Mouse (Mus musculus): ENCODE measurements at regions not wholly inside any gene's neighbourhood (a gene's known extent, or its start where the extent isn't known, plus 50 kb on each side); places are given as distances from the start of the nearest gene placed in this dataset.

DNA sequence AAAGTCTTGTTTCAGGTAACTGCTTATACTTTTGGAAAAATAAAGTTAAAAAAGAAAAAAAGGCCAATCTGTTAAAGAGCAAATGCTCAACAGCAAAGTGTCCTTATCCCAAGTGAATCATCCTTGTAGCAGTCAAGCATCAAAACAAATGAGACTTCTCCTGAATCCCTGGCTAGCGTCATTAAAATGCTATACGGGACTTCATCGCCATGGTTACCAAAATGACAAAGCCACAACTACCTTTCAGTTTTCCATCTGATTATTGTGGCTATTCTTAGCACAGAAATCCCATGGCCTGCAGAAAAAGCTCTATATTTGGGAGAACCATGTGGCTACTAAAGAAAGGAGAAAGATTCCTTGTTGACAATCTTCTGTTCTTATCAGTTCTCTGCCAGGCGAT lies 322.7 kb downstream of the Arl4a start:
- TF ChIP-seq CTCF (IDR thresholded peaks at IDR 0.05; ENCODE audit: borderline replicate concordance, extremely low read depth, insufficient read depth, insufficient read length) = no peak
- no peak for TF ChIP-seq POLR2A (IDR thresholded peaks at IDR 0.05; ENCODE audit: borderline replicate concordance, extremely low read depth, insufficient read depth, insufficient read length, poor library complexity, severe bottlenecking)

Data from brain, embryonic 14.5 days (tissue).